Mouse (Mus musculus) stomach, postnatal 0 days (tissue): ENCODE measurements at regions not wholly inside any gene's neighbourhood (a gene's known extent, or its start where the extent isn't known, plus 50 kb on each side); places are given as distances from the start of the nearest gene placed in this dataset.
"Not testable (repeated sequence)": the region's sequence is repeated elsewhere in the genome, so short reads cannot be mapped to it uniquely, and the experiment has no call there.

ENCODE experiments used
- ATAC-seq: fragments of 200-750 bp; cut with Nextera tagmentation; 2 replicates; pipeline ENCODE4 v1.8.0; 2017; ENCODE audit not compliant: low FRiP score, low TSS enrichment
- DNase-seq: peaks from one replicate; pipeline ENCODE4 v3.0.0-alpha.2; 2016; ENCODE audit warnings: low spot score
- H3K27ac ChIP-seq: fragments of 300-500 bp; sonication (generic); replicated peaks from 2 replicates; pipeline ENCODE4 v1.5.1; 2014; ENCODE audit warnings: mild to moderate bottlenecking, control low read depth
- H3K27me3 ChIP-seq: fragments of 300-500 bp; sonication (generic); 2 replicates; pipeline ENCODE4 v1.6.1; 2014; ENCODE audit warnings: low read length; ENCODE audit not compliant: control insufficient read depth, insufficient read depth
- H3K36me3 ChIP-seq: fragments of 300-500 bp; sonication (generic); 2 replicates; pipeline ENCODE4 v1.6.1; 2014; ENCODE audit warnings: low read length, mixed read lengths; ENCODE audit not compliant: control insufficient read depth, insufficient read depth
- H3K4me1 ChIP-seq: fragments of 300-500 bp; sonication (generic); replicated peaks from 2 replicates; pipeline ENCODE4 v1.6.1; 2014; ENCODE audit warnings: antibody characterized with exemption; ENCODE audit not compliant: control insufficient read depth, insufficient read depth
- H3K4me2 ChIP-seq: fragments of 300-500 bp; sonication (generic); replicated peaks from 2 replicates; pipeline ENCODE4 v1.6.1; 2014; ENCODE audit warnings: low read depth, mild to moderate bottlenecking, control low read depth, moderate library complexity
- H3K4me3 ChIP-seq: fragments of 300-500 bp; sonication (generic); 2 replicates; pipeline ENCODE4 v1.5.1; 2014; ENCODE audit warnings: low read depth, low read length, control low read depth
- H3K9ac ChIP-seq: fragments of 300-500 bp; sonication (generic); 2 replicates; pipeline ENCODE4 v1.6.1; 2014; ENCODE audit warnings: mild to moderate bottlenecking, low read length, control low read depth, mixed read lengths
- H3K9me3 ChIP-seq: fragments of 300-500 bp; sonication (generic); 2 replicates; pipeline ENCODE4 v1.6.1; 2016; ENCODE audit warnings: low read length; ENCODE audit not compliant: control insufficient read depth
- CTCF ChIP-seq: IDR thresholded peaks from 2 replicates; pipeline ENCODE4 v1.5.1; 2016; ENCODE audit warnings: antibody characterized with exemption, low read depth, mild to moderate bottlenecking, moderate library complexity
- EP300 ChIP-seq: optimal IDR thresholded peaks from 2 replicates; pipeline ENCODE3; 2016; ENCODE audit warnings: antibody characterized with exemption
- WGBS: fragments of 180-500 bp; shearing (Covaris S2); extraction: QIAGEN DNeasy Blood & Tissue Kit; methylation state at CpG from one replicate; pipeline ENCODE4 v1.1.7; 2014; 5-methylcytosine and 5-hydroxymethylcytosine counted together

DNA sequence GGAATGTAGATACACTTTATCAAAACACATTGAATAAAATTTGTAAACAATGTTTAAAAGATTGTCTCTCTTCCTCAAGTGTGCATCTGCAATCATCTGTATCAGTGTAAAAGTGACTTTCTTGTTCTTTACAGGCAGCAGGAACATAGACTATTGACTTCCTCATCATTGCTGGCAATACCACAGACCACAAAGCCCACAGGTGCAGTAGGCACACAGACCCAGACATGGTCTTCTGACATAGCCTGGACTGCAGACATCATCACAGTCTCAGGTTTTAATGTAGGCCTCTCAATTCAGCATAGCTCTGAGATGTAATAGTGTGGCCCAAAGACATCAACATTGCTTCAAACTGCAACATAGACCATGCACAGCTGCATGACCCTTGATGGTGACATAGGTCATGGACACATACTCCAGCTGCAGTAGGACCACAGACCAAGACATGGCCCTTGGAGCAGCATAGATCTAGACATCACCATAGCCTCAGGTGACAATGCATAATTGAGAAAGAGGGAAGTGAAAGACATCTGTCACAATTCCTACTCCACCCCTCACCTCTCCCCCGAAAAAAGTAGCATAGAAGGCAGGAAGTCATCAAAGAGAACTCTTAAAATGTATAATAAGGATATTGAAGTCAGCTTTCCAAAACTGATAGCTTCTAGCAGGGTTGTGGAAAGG lies 74.1 kb upstream of the Speer2 start:
- H3K4me3 ChIP-seq = no peak overlapping the region
- H3K4me1 ChIP-seq = no peaks in the 10 kb centered on the region
- no peaks in the 10 kb centered on the region for H3K27me3 ChIP-seq
- TF ChIP-seq CTCF (no peak), EP300 (no peak)
- H3K4me2 ChIP-seq = no peak overlapping the region
- H3K27ac ChIP-seq = no peak overlapping the region
- H3K36me3 ChIP-seq = no peaks in the 10 kb centered on the region
- no peak for ATAC-seq
- H3K9ac ChIP-seq = no peak overlapping the region
- WGBS = 79% methylated on average over 1 of the region's 1 CpGs
- no peak for DNase-seq
- H3K9me3 ChIP-seq = no peaks in the 10 kb centered on the region

GRCm38 (mm10) chr16:69943635-69944034 lies 80.1 kb upstream of the Speer2 start:
- peak; percentile 98 for ATAC-seq
- WGBS = 20% methylated on average over 1 of the region's 1 CpGs
- no peak overlapping the region for H3K4me2 ChIP-seq

GRCm38 (mm10) chr16:69948783-69949182 lies 85.2 kb upstream of the Speer2 start:
- TF ChIP-seq EP300 = no peak
- no peak for TF ChIP-seq CTCF
- no peak overlapping the region for H3K4me2 ChIP-seq
- H3K9ac ChIP-seq = no peak overlapping the region
- no peaks in the 10 kb centered on the region for H3K9me3 ChIP-seq
- H3K4me1 ChIP-seq = no peaks in the 10 kb centered on the region
- WGBS = 54% methylated on average over 10 of the region's 10 CpGs
- no peak overlapping the region for H3K4me3 ChIP-seq
- ATAC-seq (no peak), DNase-seq (no peak)
- H3K36me3 ChIP-seq = no peaks in the 10 kb centered on the region
- H3K27me3 ChIP-seq = no peaks in the 10 kb centered on the region
- H3K27ac ChIP-seq = no peak overlapping the region

More at GRCm38 (mm10) chr16:69943635-69944034, 80.1 kb upstream of the Speer2 start:
- no peaks in the 10 kb centered on the region for H3K4me1 ChIP-seq
- peak; percentile 15 for DNase-seq
- no peaks in the 10 kb centered on the region for H3K27me3 ChIP-seq
- H3K9me3 ChIP-seq = no peaks in the 10 kb centered on the region
- no peaks in the 10 kb centered on the region for H3K36me3 ChIP-seq
- no peak overlapping the region for H3K9ac ChIP-seq
- no peak for TF ChIP-seq EP300
- TF ChIP-seq CTCF = no peak
- no peak overlapping the region for H3K27ac ChIP-seq
- no peak overlapping the region for H3K4me3 ChIP-seq

DNA sequence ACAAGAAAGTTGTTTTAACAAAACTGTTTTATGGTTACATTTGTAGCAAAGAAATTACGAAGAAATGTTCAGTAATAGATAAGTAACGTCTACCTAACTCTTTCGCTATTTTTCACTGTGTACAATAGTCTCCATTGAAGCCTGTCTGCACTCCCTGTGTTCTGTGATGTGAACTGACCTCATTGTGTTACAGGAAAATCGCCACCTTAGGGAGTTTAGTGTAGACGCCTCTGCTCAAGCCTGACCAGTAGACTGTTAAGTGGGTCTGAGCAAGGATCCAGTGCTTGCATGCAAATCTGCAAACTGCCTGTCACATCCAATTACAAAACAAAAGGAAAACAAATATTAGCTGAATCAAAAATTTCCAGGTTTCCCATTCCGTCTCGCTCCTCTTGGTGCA lies 85.8 kb upstream of the Speer2 start:
- Histone ChIP-seq H3K4me2 (no peak overlapping the region), H3K9me3 (no peaks in the 10 kb centered on the region), H3K36me3 (no peaks in the 10 kb centered on the region), H3K27me3 (no peaks in the 10 kb centered on the region), H3K4me1 (no peaks in the 10 kb centered on the region), H3K9ac (no peak overlapping the region), H3K27ac (no peak overlapping the region), H3K4me3 (no peak overlapping the region)
- no peak for ATAC-seq
- TF ChIP-seq CTCF = no peak
- no peak for DNase-seq
- 83% methylated on average over 7 of the region's 7 CpGs for WGBS

GRCm38 (mm10) chr16:69951581-69951980 lies 88.0 kb upstream of the Speer2 start:
- Histone ChIP-seq H3K4me1 (no peaks in the 10 kb centered on the region), H3K27ac (no peak overlapping the region), H3K36me3 (no peaks in the 10 kb centered on the region), H3K9ac (no peak overlapping the region), H3K27me3 (no peaks in the 10 kb centered on the region), H3K4me2 (no peak overlapping the region), H3K4me3 (no peak overlapping the region), H3K9me3 (no peaks in the 10 kb centered on the region)
- WGBS = 58% methylated on average over 2 of the region's 2 CpGs
- TF ChIP-seq CTCF (no peak), EP300 (no peak)
- DNase-seq (no peak), ATAC-seq (no peak)

GRCm38 (mm10) chr16:69966561-69966960 lies 103.0 kb upstream of the Speer2 start:
- H3K9ac ChIP-seq, H3K4me1 ChIP-seq, H3K27ac ChIP-seq, H3K27me3 ChIP-seq, ATAC-seq, H3K36me3 ChIP-seq, H3K4me3 ChIP-seq, H3K9me3 ChIP-seq, H3K4me2 ChIP-seq, DNase-seq: not testable (repeated sequence)
- 88% methylated on average over 7 of the region's 7 CpGs for WGBS
